Mouse (Mus musculus) lung, embryonic 16.5 days (tissue): Measurements from ENCODE around the gene Ppp2r1b. TPM values are rescaled to one million over a fixed set of nuclear protein-coding genes. Genes with fewer than 3 reads are reported as not detected.
A peak's percentile ranks its signal among the peaks of the same experiment; 100 is the strongest.
"Not testable (repeated sequence)": the region's sequence is repeated elsewhere in the genome, so short reads cannot be mapped to it uniquely, and the experiment has no call there.

ENCODE experiments used
- ATAC-seq: fragments of 200-750 bp; cut with Nextera tagmentation; 2 replicates; pipeline ENCODE4 v1.8.0; 2017; ENCODE audit warnings: low read depth, mild to moderate bottlenecking, moderate library complexity
- H3K27ac ChIP-seq: fragments of 300-500 bp; sonication (generic); 2 replicates; pipeline ENCODE4 v1.5.1; 2014; ENCODE audit warnings: mild to moderate bottlenecking, control low read depth, low read length
- H3K27me3 ChIP-seq: fragments of 300-500 bp; sonication (generic); 2 replicates; pipeline ENCODE4 v1.6.1; 2014; ENCODE audit warnings: low read depth, low read length, mixed read lengths; ENCODE audit not compliant: control insufficient read depth, insufficient read depth
- H3K36me3 ChIP-seq: fragments of 300-500 bp; sonication (generic); 2 replicates; pipeline ENCODE4 v1.6.1; 2014; ENCODE audit warnings: low read length; ENCODE audit not compliant: control insufficient read depth, insufficient read depth
- H3K4me1 ChIP-seq: fragments of 300-500 bp; sonication (generic); replicated peaks from 2 replicates; pipeline ENCODE4 v1.6.1; 2014; ENCODE audit warnings: low read length, mixed read lengths; ENCODE audit not compliant: control insufficient read depth, insufficient read depth
- H3K4me2 ChIP-seq: fragments of 300-500 bp; sonication (generic); 2 replicates; pipeline ENCODE4 v1.6.1; 2014; ENCODE audit warnings: low read depth, low read length, control low read depth
- H3K4me3 ChIP-seq: fragments of 300-500 bp; sonication (generic); 2 replicates; pipeline ENCODE4 v1.5.1; 2014; ENCODE audit warnings: mild to moderate bottlenecking, low read length, control low read depth
- H3K9ac ChIP-seq: fragments of 300-500 bp; sonication (generic); 2 replicates; pipeline ENCODE4 v1.6.1; 2014; ENCODE audit warnings: low read length, control low read depth
- H3K9me3 ChIP-seq: fragments of 300-500 bp; sonication (generic); 2 replicates; pipeline ENCODE4 v1.6.1; 2016; ENCODE audit warnings: low read length; ENCODE audit not compliant: control insufficient read depth
- WGBS: fragments of 180-500 bp; shearing (Covaris S2); extraction: QIAGEN DNeasy Blood & Tissue Kit; methylation state at CpG from one replicate; pipeline ENCODE4 v1.1.7; 2014; 5-methylcytosine and 5-hydroxymethylcytosine counted together
- polyA plus RNA-seq: library from polyadenylated mRNA; unstranded; fragments of >200 nt; fragmentation: Nextera tagmentation; extraction: Ambion mirVana; gene quantifications from 2 replicates; pipeline ENCODE4 v1.2.1, GENCODE M21; 2015

Gene Ppp2r1b
- polyA plus RNA-seq, 1 experiment from 2014 or later, result 60.3 TPM

DNA sequence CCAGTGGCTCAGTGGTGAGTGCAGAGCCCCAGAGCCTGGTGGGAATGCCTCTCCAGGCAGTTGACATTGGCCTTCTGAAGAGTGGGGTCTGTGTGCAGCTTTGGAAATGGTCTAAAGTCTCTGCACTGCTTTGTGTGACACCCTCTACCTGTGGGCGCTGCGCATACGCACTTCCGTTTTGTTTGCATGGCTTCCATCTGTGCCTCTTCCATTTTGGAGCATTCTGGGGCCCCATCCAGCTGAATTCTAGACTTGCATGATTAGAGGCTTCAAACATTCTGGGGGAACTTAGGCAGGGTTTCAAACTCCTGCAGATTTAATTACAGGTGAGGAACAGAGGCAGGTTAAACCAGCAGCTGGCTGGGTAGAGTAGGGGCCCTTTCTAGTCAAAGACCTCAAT lies 12.9 kb upstream of the Ppp2r1b start:
- no peak overlapping the region for H3K27ac ChIP-seq
- no peaks in the 10 kb centered on the region for H3K27me3 ChIP-seq
- H3K4me3 ChIP-seq, result no peak overlapping the region
- no peak overlapping the region for H3K4me2 ChIP-seq
- 96% methylated on average over 4 of the region's 4 CpGs for WGBS
- no peak for ATAC-seq
- no peak overlapping the region for H3K9ac ChIP-seq
- H3K9me3 ChIP-seq, result no peaks in the 10 kb centered on the region
- H3K4me1 ChIP-seq, result peaks cover 4% of the 10 kb centered on the region
- no peaks in the 10 kb centered on the region; the same call in 1 of the 2 replicates for H3K36me3 ChIP-seq

DNA sequence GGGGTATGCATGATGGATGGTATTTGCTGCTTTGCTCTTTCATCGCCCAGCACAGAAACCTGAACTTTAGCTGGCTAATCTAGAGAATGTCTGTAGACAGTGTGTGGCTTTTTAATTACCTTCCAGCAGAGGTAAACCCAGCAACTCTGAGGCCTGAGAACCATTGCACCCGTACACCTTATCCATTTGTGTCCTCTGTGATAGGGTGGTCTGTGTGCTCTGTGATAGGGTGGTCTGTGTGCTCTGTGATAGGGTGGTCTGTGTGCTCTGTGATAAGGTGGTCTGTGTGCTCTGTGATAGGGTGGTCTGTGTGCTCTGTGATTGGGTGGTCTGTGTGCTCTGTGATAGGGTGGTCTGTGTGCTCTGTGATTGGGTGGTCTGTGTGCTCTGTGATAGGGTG lies 12.5 kb upstream of the Ppp2r1b start:
- not testable (repeated sequence) for H3K4me3 ChIP-seq, H3K9me3 ChIP-seq, H3K4me1 ChIP-seq, H3K27ac ChIP-seq, H3K36me3 ChIP-seq, ATAC-seq, H3K27me3 ChIP-seq, H3K4me2 ChIP-seq, H3K9ac ChIP-seq
- WGBS, result 77% methylated on average over 2 of the region's 2 CpGs

DNA sequence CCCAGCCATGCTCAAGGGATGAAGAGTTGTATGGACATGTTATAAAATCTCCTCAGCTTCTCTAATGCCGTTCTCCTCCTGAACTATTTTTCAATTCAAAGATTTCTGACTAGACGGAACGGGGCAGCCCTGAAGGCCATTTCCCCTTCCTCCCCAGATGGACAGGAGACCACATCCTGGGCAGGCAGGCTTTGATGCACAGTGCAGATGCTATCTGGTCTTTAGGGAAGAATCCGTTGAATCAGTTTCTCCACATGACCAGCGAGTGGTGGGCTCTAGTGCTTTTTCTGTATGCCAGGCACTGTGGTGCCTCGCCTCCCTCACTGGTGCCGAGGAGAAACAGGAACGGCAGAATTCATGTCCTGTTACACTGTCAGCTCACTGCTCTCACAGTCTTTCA lies 11.3 kb upstream of the Ppp2r1b start:
- H3K36me3 ChIP-seq, result peaks cover 4% of the 10 kb centered on the region; the same call in 1 of the 2 replicates
- 64% methylated on average over 8 of the region's 8 CpGs for WGBS
- H3K27me3 ChIP-seq, result no peaks in the 10 kb centered on the region
- H3K4me2 ChIP-seq, result no peak overlapping the region
- no peak overlapping the region for H3K27ac ChIP-seq
- H3K4me1 ChIP-seq, result peaks cover 4% of the 10 kb centered on the region
- H3K4me3 ChIP-seq, result no peak overlapping the region
- H3K9me3 ChIP-seq, result no peaks in the 10 kb centered on the region
- ATAC-seq, result no peak
- H3K9ac ChIP-seq, result no peak overlapping the region

DNA sequence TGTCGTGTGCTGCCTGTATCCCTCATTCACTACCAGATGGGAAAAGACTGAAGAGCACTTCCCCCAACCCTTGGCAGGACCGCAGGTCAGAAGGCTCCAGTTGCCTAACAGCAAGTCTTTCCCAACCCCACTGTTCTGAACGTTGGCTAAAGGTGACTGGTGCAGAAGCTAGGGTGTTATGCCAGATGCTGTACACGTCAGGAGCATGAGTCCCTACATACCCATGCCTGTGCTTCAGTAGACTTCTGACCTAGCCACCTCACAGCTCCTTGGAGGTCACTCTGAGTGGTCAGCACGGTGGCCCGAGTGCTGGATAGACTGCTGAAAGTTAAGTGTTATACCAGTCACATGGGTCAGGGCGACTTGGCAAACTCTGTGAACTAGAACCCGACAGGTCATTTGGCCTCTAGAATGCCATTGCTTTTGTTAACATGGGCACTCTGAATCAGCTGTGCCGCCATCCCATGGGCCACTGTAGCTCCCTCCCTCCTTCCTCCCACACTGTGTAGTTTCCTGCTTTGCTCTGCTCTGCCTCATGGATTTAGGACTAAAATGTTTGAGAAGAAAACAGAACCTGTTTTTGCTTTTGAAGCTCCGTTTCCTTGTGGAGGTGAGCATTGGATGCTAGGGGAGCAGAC lies 9.9 kb upstream of the Ppp2r1b start:
- Histone ChIP-seq H3K27me3 (no peaks in the 10 kb centered on the region), H3K4me2 (no peak overlapping the region), H3K9ac (no peak overlapping the region)

DNA sequence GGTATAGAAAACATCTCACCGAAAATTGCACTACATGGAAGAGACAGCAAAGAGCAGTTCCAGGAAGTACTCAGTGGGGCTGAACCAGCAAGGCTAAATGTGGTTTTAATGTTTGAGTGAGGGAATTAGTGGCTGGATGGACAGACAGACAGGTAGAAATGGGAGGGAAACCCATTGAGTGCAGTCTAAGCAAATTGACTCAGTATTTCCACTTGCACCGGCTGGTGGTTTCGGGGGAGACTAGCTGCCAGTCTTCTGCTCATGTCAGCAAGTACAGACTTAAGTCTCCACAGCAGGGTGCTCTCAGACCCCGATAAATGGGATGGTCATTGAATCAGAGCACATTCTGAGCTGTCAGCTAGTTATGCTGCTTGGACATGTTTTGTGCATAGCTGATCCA lies 9.0 kb upstream of the Ppp2r1b start:
- WGBS, result 87% methylated on average over 4 of the region's 4 CpGs
- H3K27ac ChIP-seq, result no peak overlapping the region

More for the DNA sequence above, 9.9 kb upstream of the Ppp2r1b start:
- Histone ChIP-seq H3K27ac (no peak overlapping the region), H3K9me3 (no peaks in the 10 kb centered on the region), H3K4me1 (peaks cover 4% of the 10 kb centered on the region), H3K4me3 (no peak overlapping the region), H3K36me3 (peaks cover 6% of the 10 kb centered on the region; the same call in 1 of the 2 replicates)
- WGBS, result 85% methylated on average over 10 of the region's 10 CpGs
- ATAC-seq, result 0 out of 2 replicates have a peak, but pooled peaks have one; percentile 23

DNA sequence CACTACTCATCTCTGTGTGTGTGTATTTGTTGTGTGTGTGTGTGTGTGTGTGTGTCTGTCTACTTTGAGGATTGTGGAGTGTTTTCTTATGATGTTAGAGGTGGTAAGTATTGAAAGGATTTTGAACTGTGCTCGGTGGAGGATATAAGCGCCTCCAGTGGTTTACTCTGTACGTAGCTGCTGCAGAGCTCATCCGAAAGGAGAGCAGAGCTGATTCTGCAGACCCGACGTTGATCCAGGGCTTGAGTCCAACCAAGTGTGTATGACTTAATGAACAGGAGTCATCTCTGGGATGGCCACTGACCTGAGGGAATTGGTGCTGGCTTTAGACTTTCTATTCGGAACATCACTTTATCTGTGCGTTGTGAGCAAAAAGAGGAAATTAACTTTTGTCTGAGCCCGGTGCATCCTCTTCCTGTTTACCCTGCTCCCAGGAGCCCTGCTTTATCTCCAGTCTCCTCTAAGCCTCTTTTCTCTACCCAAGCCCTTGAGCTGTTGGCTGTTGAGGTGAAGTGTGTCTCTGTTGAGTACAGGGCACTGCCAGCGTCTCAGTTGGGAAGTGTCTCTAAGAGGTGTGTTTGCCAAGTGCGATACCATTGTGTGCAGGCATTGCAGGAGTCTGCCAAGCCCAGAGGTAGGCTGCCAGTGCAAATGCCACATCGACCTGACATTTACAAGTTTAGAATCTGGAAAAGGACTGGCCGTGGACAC lies 3.9 kb upstream of the Ppp2r1b start:
- H3K4me3 ChIP-seq, result no peak overlapping the region

More for the DNA sequence above, 9.0 kb upstream of the Ppp2r1b start:
- Histone ChIP-seq H3K9ac (no peak overlapping the region), H3K4me2 (no peak overlapping the region), H3K4me3 (no peak overlapping the region), H3K4me1 (peaks cover 4% of the 10 kb centered on the region), H3K27me3 (no peaks in the 10 kb centered on the region), H3K36me3 (peaks cover 6% of the 10 kb centered on the region; the same call in 1 of the 2 replicates), H3K9me3 (no peaks in the 10 kb centered on the region)
- ATAC-seq, result no peak

DNA sequence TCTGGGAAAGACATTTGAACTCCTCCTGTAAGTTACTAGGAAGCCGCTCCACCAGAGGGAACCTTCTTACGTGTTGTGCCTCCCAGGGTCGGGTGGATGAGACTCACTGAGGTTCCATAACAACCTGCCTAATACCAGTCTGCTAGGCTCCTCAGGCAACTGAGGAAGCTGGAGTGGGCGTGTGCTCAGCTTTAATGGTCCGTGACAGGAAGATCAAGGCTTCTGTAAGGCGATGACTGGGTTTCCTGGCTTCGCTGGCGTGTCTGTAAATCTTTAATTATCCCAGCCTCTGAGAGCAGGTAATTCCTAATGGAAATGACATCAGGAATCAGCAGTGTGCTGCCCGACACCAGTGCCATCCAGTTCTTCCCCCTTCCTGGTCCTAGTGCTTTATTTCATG lies 446 bp downstream of the Ppp2r1b start:
- no peak for ATAC-seq
- Histone ChIP-seq H3K4me2 (no peak overlapping the region), H3K9ac (no peak overlapping the region), H3K4me1 (peaks cover 29% of the 10 kb centered on the region), H3K27me3 (no peaks in the 10 kb centered on the region), H3K4me3 (no peak overlapping the region), H3K27ac (no peak overlapping the region), H3K9me3 (no peaks in the 10 kb centered on the region), H3K36me3 (peaks cover 11% of the 10 kb centered on the region; the same call in 1 of the 2 replicates)
- WGBS, result 72% methylated on average over 9 of the region's 9 CpGs

More for the DNA sequence above, 3.9 kb upstream of the Ppp2r1b start:
- H3K27ac ChIP-seq, result peak overlapping the region; percentile 53
- H3K36me3 ChIP-seq, result peaks cover 17% of the 10 kb centered on the region; the same call in 1 of the 2 replicates
- WGBS, result 58% methylated on average over 13 of the region's 13 CpGs
- 0 out of 2 replicates have a peak overlapping the region, but pooled peaks have one; percentile 1 for H3K4me2 ChIP-seq
- peak; percentile 80 for ATAC-seq
- no peaks in the 10 kb centered on the region for H3K9me3 ChIP-seq
- H3K4me1 ChIP-seq, result peaks cover 12% of the 10 kb centered on the region
- no peaks in the 10 kb centered on the region for H3K27me3 ChIP-seq
- H3K9ac ChIP-seq, result no peak overlapping the region

DNA sequence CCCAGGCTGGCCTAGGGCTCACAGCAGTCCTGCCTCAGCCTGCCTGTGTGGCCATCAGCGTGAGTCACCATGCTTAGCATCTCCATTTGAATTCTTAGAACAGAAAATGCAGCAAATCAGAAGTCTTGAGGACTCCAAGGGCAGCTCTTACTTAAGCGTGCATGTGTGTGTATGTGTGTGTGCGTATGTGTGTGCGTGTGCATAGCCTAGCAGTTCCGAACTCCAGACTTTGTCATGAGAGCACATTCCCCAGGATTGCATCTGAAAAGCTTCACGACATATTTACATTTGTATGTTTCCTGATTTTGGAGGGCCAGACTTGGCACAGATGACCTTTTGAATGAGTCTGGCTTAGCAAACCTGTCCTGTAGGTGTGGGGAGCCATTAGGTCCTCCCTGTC lies 2.0 kb downstream of the Ppp2r1b start:
- Histone ChIP-seq H3K9ac (no peak overlapping the region), H3K36me3 (peaks cover 11% of the 10 kb centered on the region; the same call in 1 of the 2 replicates), H3K27me3 (no peaks in the 10 kb centered on the region), H3K4me2 (no peak overlapping the region), H3K4me1 (peaks cover 25% of the 10 kb centered on the region), H3K9me3 (no peaks in the 10 kb centered on the region), H3K4me3 (no peak overlapping the region), H3K27ac (peak overlapping the region; percentile 66)
- no peak for ATAC-seq
- 64% methylated on average over 6 of the region's 6 CpGs for WGBS

DNA sequence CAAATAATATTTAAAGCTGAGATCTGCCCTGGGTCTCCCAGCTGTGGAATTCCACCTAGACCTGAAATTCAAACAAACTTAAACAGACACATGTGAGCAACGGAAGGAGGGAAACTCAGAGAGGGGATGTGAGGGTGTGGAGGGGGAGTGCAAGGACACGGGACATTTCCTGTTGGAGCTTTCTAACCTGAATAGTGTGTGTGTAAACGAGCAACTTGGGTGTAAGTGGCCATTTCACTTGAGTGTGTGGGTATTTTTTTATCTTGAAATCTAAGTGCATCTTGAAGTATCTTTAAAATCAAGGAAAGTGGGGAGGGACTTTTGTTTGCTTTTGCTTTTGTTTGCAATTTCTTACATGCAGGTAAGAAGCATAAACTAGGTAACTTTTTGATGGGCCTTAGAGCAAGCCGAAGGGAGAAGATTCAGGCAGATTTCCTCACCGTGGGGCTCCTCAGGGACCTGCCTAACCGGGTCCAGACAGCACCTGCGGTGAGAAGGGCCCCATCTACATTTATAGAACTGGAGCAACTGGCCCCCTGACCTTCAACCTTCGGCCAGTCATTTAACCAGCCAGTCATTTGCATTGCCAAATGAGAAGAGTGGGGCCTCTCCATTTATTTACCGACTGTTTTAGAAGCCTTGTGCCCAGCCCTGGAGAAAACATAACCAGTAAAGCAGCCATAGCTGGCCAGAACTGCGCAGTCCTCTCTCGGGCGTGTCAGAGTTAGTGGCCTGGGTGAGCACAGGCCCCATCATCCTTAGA lies 2.7 kb downstream of the Ppp2r1b start:
- no peak overlapping the region for H3K4me3 ChIP-seq
- H3K4me1 ChIP-seq, result peaks cover 25% of the 10 kb centered on the region
- H3K36me3 ChIP-seq, result peaks cover 10% of the 10 kb centered on the region; the same call in 1 of the 2 replicates
- H3K9me3 ChIP-seq, result no peaks in the 10 kb centered on the region
- no peaks in the 10 kb centered on the region for H3K27me3 ChIP-seq
- no peak overlapping the region for H3K4me2 ChIP-seq
- peak overlapping the region; percentile 66 for H3K27ac ChIP-seq
- H3K9ac ChIP-seq, result no peak overlapping the region
- 50% methylated on average over 12 of the region's 12 CpGs for WGBS
- ATAC-seq, result peak; percentile 48; the same call in 1 of the 2 replicates
